Mouse (Mus musculus): ENCODE data around the gene Vps52.
A peak's percentile ranks its signal among the peaks of the same experiment; 100 is the strongest.

DNA sequence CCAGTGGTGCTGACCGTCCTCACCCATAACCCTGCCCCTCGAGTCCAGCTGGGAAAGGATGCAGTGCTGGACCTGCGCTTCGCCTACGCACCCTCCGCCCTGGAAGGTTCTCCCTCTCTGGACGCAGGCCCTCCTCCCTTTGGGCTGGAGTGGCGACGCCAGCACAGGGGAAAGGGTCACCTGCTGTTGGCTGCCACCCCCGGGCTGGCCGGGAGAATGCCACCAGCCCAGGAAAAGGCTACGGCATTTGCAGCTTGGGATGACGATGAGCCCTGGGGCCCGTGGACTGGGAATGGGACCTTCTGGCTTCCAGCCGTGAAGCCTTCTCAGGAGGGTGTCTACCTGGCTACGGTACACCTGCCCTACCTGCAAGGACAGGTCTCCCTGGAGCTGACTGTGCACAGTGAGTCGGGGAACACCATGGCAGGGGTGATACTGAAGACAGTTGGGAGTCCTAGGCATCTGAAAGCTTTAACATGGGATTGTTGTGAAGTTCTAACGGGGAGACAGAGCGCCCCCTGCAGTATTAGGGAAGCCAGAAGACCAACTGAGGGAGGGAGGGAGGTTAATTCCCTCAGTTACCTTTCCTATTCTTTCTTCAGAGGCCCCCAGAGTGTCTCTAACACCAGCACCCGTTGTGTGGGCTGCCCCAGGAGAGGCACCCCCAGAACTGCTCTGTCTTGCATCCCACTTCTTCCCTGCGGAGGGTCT, 30.1 kb upstream of the Vps52 start:
- no peak for TF ChIP-seq POLR2A (IDR thresholded peaks at IDR 0.05; ENCODE audit: low read depth, low read length)
- 0 out of 2 replicates have a peak, but pooled peaks have one; percentile 10 for TF ChIP-seq CTCF (conservative IDR thresholded peaks at IDR 0.05; ENCODE audit: insufficient read depth, insufficient read length, low read depth, low read length)

Measured in kidney, adult 2 months (tissue).